Mouse (Mus musculus) embryonic facial prominence, embryonic 10.5 days (tissue): ENCODE measurements at regions not wholly inside any gene's neighbourhood (a gene's known extent, or its start where the extent isn't known, plus 50 kb on each side); places are given as distances from the start of the nearest gene placed in this dataset.

Experiments
- DNase-seq: peaks from one replicate; pipeline ENCODE4 v3.0.0-alpha.2; 2017; ENCODE audit warnings: low spot score
- H3K27ac ChIP-seq: fragments of 300-500 bp; sonication (generic); replicated peaks from 2 replicates; pipeline ENCODE4 v1.5.1; 2016; ENCODE audit warnings: mild to moderate bottlenecking
- H3K27me3 ChIP-seq: fragments of 300-500 bp; sonication (generic); replicated peaks from 2 replicates; pipeline ENCODE4 v1.6.1; 2016; ENCODE audit warnings: low read depth, mild to moderate bottlenecking; ENCODE audit not compliant: poor library complexity, severe bottlenecking
- H3K36me3 ChIP-seq: fragments of 300-500 bp; sonication (generic); replicated peaks from 2 replicates; pipeline ENCODE4 v1.6.1; 2016; ENCODE audit warnings: mild to moderate bottlenecking, moderate library complexity
- H3K4me1 ChIP-seq: fragments of 300-500 bp; sonication (generic); 2 replicates; pipeline ENCODE4 v1.6.1; 2016
- H3K4me3 ChIP-seq: fragments of 300-500 bp; sonication (generic); 2 replicates; pipeline ENCODE4 v1.5.1; 2016; ENCODE audit warnings: mild to moderate bottlenecking, moderate library complexity
- H3K9me3 ChIP-seq: fragments of 300-500 bp; sonication (generic); 2 replicates; pipeline ENCODE4 v1.6.1; 2016; ENCODE audit warnings: mild to moderate bottlenecking
- WGBS: fragments of 180-500 bp; shearing (Covaris S2); methylation state at CpG from one replicate; pipeline ENCODE4 v1.1.7; 2016; 5-methylcytosine and 5-hydroxymethylcytosine counted together

GRCm38 (mm10) chr4:84063755-84064154 is 538.4 kb downstream of the Ccdc171 start:
- WGBS: 72% methylated on average over 5 of the region's 5 CpGs
- peaks cover 19% of the 10 kb centered on the region for H3K27me3 ChIP-seq
- no peak overlapping the region for H3K27ac ChIP-seq
- no peaks in the 10 kb centered on the region for H3K36me3 ChIP-seq
- H3K4me3 ChIP-seq: no peak overlapping the region
- peaks cover 38% of the 10 kb centered on the region for H3K4me1 ChIP-seq
- no peak for DNase-seq
- no peaks in the 10 kb centered on the region for H3K9me3 ChIP-seq

DNA sequence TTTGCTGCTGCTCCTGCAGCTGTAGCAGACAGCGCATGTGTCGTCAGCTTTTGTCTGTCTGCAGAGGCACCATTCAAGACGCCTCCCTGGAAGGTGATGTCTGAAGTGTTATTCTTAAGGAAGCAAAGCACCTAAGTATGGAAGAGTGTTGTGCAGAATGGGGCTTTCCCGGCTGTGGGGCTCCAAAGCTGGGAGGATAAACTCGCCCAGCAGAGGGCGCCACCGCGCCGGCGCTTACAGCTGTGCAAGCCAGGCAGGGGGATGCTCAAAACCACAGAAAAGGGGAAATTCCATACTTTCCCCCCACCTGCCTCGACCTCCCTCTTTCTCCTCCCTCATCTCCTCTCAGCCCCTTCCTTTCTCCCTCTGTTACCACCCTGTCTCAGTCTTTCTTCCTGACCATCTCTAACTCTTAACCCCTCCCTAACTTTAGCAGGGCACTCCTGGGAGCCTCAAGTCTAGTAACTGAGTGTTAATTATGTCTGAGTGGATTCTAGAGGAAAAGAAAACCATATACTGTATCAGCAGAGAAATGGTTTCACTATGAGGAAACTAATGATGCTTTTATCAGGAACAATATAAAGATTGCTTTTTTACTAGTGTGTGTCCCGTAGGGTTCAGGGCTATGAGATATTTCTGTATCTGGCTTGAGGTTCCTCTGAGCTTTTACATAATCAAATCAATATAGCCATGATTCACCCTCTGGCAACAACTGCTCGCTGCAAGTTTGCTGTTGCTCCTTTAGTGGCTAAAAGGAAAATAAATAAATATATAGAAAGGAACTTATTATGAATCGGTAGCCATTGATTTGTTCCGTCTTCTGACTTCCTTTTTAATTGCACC is 539.5 kb downstream of the Ccdc171 start:
- H3K4me1 ChIP-seq: peaks cover 49% of the 10 kb centered on the region
- H3K27me3 ChIP-seq: peaks cover 19% of the 10 kb centered on the region
- no peak overlapping the region for H3K4me3 ChIP-seq
- WGBS: 24% methylated on average over 15 of the region's 15 CpGs
- H3K9me3 ChIP-seq: no peaks in the 10 kb centered on the region
- DNase-seq: peak; percentile 89
- H3K27ac ChIP-seq: peak overlapping the region; percentile 65
- H3K36me3 ChIP-seq: no peaks in the 10 kb centered on the region

DNA sequence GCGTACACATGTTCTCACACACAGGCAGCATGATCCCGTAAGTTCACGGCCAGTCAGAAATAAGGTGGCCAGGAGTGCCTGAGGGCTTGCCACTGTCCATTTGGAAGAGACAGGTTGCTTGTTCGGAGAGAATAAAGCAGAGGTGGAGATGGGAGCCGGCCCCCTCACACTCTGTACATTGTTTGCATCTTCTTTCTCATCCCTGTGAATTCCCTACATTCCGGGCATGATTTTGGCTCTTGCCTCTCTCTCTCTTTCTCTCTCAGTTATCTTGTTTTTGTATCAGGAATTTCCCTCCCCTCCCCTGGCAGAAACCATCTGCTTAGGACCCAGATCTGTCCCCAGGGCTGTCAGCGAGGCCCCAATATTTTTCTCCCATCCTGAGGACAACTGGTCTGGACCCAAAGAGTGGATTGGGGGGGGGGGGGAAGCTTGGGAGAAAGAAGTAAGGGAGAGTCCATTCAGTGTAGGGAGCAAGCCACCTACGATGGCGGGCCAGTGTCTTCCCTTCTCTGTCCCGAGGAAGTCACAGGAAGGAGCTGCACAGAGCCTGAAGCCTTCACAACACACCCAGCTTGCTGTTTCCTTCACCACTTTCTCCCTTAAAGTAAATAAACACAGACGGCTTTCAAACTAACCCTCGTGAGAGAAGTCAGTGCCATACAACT is 540.2 kb downstream of the Ccdc171 start:
- 38% methylated on average over 12 of the region's 12 CpGs for WGBS
- Histone ChIP-seq H3K27ac (peak overlapping the region; percentile 65), H3K4me1 (peaks cover 56% of the 10 kb centered on the region), H3K36me3 (no peaks in the 10 kb centered on the region), H3K9me3 (no peaks in the 10 kb centered on the region), H3K27me3 (peaks cover 19% of the 10 kb centered on the region), H3K4me3 (no peak overlapping the region)
- peak; percentile 15 for DNase-seq

DNA sequence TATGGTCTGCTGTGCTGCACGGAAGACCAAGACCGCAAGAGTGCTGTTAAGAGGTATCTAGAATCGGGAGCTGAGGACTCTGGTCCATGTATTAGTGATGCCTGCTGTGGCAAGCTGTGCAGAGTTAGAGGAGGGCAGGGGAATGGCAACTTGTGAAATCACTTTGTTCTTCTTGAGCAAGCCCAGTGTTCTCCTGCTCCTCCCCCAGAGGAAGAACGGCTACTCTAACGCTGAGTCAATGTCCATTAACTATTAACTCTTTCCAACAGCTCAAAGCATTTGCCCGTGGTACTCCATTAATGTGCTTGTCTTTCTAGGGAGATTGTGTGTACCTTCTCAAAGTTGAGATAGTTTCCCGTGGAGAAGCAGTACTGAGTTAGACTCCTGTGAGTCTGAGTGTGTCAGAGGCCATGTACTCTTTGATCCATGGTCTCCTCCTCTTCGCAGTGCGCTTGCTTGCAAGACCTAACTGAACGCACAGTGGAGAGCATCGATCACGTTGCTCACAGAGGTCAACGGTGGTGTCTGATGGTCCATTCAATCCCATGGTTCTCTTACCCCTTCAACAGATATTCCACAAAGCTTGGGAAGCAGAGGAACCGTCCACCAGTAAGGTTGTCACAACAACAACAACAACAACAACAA is 542.7 kb downstream of the Ccdc171 start:
- Histone ChIP-seq H3K27ac (peak overlapping the region; percentile 59), H3K9me3 (no peaks in the 10 kb centered on the region), H3K36me3 (no peaks in the 10 kb centered on the region), H3K27me3 (peaks cover 16% of the 10 kb centered on the region), H3K4me3 (no peak overlapping the region), H3K4me1 (peaks cover 68% of the 10 kb centered on the region)
- 86% methylated on average over 14 of the region's 14 CpGs for WGBS
- DNase-seq: no peak

GRCm38 (mm10) chr4:84068947-84069663 is 543.8 kb downstream of the Ccdc171 start:
- peaks cover 62% of the 10 kb centered on the region for H3K4me1 ChIP-seq
- H3K36me3 ChIP-seq: no peaks in the 10 kb centered on the region
- peaks cover 9% of the 10 kb centered on the region; the same call in 1 of the 2 replicates for H3K27me3 ChIP-seq
- H3K27ac ChIP-seq: peak overlapping the region; percentile 74
- peak; percentile 64 for DNase-seq
- 36% methylated on average over 11 of the region's 11 CpGs for WGBS
- H3K4me3 ChIP-seq: no peak overlapping the region
- H3K9me3 ChIP-seq: no peaks in the 10 kb centered on the region

DNA sequence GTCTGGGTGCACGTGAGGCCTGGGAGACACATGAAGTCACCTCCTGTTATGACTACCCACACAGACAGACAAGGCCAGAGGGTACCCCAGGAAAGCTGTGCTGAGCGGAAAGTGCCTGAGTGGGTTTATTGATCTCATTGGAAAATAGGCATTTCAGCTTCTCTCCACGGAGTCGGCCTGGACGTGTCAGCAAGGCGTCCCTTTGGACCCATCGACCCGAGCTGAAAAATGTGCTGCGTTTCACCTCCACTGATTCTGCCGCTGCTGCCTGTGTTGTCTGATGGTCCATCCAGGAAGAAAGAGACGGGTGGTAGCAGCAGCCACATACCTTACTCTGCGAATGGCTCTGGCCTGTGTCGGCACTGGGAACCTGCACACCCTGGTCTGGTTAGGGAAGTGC is 544.3 kb downstream of the Ccdc171 start:
- H3K36me3 ChIP-seq: no peaks in the 10 kb centered on the region
- WGBS: 70% methylated on average over 13 of the region's 13 CpGs
- 0 out of 2 replicates have a peak, but pooled peaks cover 9% of the 10 kb centered on the region for H3K27me3 ChIP-seq
- no peak overlapping the region for H3K4me3 ChIP-seq
- H3K27ac ChIP-seq: peak overlapping the region; percentile 74
- no peaks in the 10 kb centered on the region for H3K9me3 ChIP-seq
- DNase-seq: peak; percentile 33
- H3K4me1 ChIP-seq: peaks cover 56% of the 10 kb centered on the region

GRCm38 (mm10) chr4:84070089-84070488 is 544.7 kb downstream of the Ccdc171 start:
- Histone ChIP-seq H3K4me1 (peaks cover 52% of the 10 kb centered on the region), H3K4me3 (no peak overlapping the region), H3K36me3 (no peaks in the 10 kb centered on the region), H3K9me3 (no peaks in the 10 kb centered on the region), H3K27ac (peak overlapping the region; percentile 74), H3K27me3 (0 out of 2 replicates have a peak, but pooled peaks cover 9% of the 10 kb centered on the region)
- no peak for DNase-seq
- WGBS: 61% methylated on average over 4 of the region's 4 CpGs

DNA sequence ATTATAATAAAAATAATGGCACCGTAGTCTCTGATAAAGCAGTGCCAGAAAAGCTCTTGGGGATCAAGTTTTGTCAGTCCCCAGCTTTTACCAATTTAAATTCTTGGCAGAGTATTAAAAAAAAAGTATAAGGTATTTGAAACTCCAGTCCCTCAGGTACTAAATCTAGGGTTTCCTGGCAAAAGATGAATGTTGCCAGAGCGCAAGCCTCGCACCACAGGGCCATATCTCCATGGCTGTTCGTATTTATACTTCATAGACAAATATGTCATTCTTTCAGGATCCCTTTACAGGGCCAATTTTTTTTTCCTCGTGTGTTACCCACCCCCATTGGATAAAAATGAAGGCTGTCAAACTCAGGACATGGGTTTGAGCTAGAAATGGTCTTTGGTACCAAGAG is 546.8 kb downstream of the Ccdc171 start:
- Histone ChIP-seq H3K4me3 (no peak overlapping the region), H3K36me3 (no peaks in the 10 kb centered on the region), H3K4me1 (peaks cover 37% of the 10 kb centered on the region), H3K27me3 (0 out of 2 replicates have a peak, but pooled peaks cover 6% of the 10 kb centered on the region), H3K9me3 (no peaks in the 10 kb centered on the region), H3K27ac (no peak overlapping the region)
- 86% methylated on average over 5 of the region's 5 CpGs for WGBS
- no peak for DNase-seq

GRCm38 (mm10) chr4:84076526-84076925 is 551.2 kb downstream of the Ccdc171 start:
- no peak for DNase-seq
- H3K9me3 ChIP-seq: no peaks in the 10 kb centered on the region
- 95% methylated on average over 1 of the region's 1 CpGs for WGBS
- peaks cover 4% of the 10 kb centered on the region for H3K4me1 ChIP-seq
- no peak overlapping the region for H3K4me3 ChIP-seq
- H3K36me3 ChIP-seq: no peaks in the 10 kb centered on the region
- 0 out of 2 replicates have a peak, but pooled peaks cover 1% of the 10 kb centered on the region for H3K27me3 ChIP-seq
- no peak overlapping the region for H3K27ac ChIP-seq

- DNase-seq: no peak
- no peaks in the 10 kb centered on the region for H3K9me3 ChIP-seq
- H3K27ac ChIP-seq: no peak overlapping the region; the same call in 1 of the 2 replicates
- no peaks in the 10 kb centered on the region for H3K27me3 ChIP-seq
- peaks cover 7% of the 10 kb centered on the region for H3K4me1 ChIP-seq
- WGBS: 77% methylated on average over 2 of the region's 2 CpGs
- no peaks in the 10 kb centered on the region for H3K36me3 ChIP-seq
- no peak overlapping the region for H3K4me3 ChIP-seq
Measured at GRCm38 (mm10) chr4:84079516-84079915, 554.2 kb downstream of the Ccdc171 start.

DNA sequence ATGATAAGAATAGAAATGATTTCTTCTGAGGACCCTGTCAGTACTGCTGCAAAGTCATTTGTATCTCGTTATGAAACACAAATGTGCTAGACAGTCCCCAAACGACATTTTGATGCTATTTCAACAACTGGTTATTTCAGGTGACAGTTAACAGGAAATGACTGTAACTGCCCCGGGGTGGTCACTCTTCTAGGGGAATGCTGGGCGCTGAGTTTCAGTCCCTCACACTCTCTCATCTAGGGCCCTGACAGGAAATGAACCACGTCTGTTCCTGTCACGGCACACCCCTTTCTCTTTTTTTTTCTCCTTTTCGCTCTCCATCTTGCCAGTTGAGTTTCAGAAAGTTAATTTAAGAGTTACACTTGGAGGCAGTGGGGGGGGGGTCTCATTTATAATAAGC is 556.2 kb downstream of the Ccdc171 start:
- Histone ChIP-seq H3K9me3 (no peaks in the 10 kb centered on the region), H3K27me3 (no peaks in the 10 kb centered on the region), H3K27ac (no peak overlapping the region), H3K4me3 (no peak overlapping the region), H3K36me3 (no peaks in the 10 kb centered on the region), H3K4me1 (peaks cover 7% of the 10 kb centered on the region)
- no peak for DNase-seq
- WGBS: 38% methylated on average over 7 of the region's 7 CpGs

- DNase-seq: no peak
- Histone ChIP-seq H3K27ac (no peak overlapping the region), H3K36me3 (no peaks in the 10 kb centered on the region), H3K9me3 (no peaks in the 10 kb centered on the region), H3K27me3 (no peaks in the 10 kb centered on the region), H3K4me3 (no peak overlapping the region), H3K4me1 (peaks cover 4% of the 10 kb centered on the region; the same call in 1 of the 2 replicates)
- 73% methylated on average over 12 of the region's 12 CpGs for WGBS
Measured at GRCm38 (mm10) chr4:84088166-84088565, 562.8 kb downstream of the Ccdc171 start.
